Mouse (Mus musculus) CH12.LX (cell line): ENCODE results near the gene Ilf3. TPM values are rescaled to one million over a fixed set of nuclear protein-coding genes. Genes with fewer than 3 reads are reported as not detected.
A peak's percentile ranks its signal among the peaks of the same experiment; 100 is the strongest.

Experiments
- DNase-seq: peaks from one replicate; pipeline ENCODE4 v3.0.0-alpha.2; 2013; ENCODE audit errors: extremely low read depth
- H3K27ac ChIP-seq: 2 replicates; pipeline ENCODE4 v1.5.1; 2012; ENCODE audit warnings: low read depth, mild to moderate bottlenecking, control low read depth, moderate library complexity; ENCODE audit not compliant: insufficient read depth
- H3K27me3 ChIP-seq: replicated peaks from 2 replicates; pipeline ENCODE3; 2012; ENCODE audit warnings: inconsistent platforms
- H3K36me3 ChIP-seq, 2 experiments: replicated peaks in 1 of 2; 2 replicates each; pipeline versions ENCODE3 to v1.6.1; 2012; ENCODE audit warnings: inconsistent platforms in 1 of 2, low read length in 1 of 2, mild to moderate bottlenecking in 1 of 2, mixed read lengths in 1 of 2, moderate library complexity in 1 of 2; ENCODE audit not compliant: control insufficient read depth in 1 of 2, insufficient read depth in 1 of 2
- H3K4me1 ChIP-seq, 2 experiments: 2 replicates each; pipeline ENCODE4 v1.6.1; 2012; ENCODE audit warnings: inconsistent platforms in 1 of 2, moderate library complexity in 1 of 2; ENCODE audit not compliant: insufficient read depth in 2 of 2, control insufficient read depth in 1 of 2
- H3K4me2 ChIP-seq: 2 replicates; pipeline ENCODE4 v1.6.1; 2012; ENCODE audit warnings: low read depth, mild to moderate bottlenecking, control low read depth; ENCODE audit not compliant: poor library complexity, insufficient read depth, severe bottlenecking
- H3K4me3 ChIP-seq, 3 experiments: fragments of 150-350 bp in 1 of 3; sonication (generic) in 1 of 3; replicated peaks in 1 of 3; 2 replicates each; pipeline versions ENCODE3 to v1.5.1; 2011 to 2012; ENCODE audit warnings: low read depth in 2 of 3, low read length in 2 of 3, mild to moderate bottlenecking in 2 of 3, moderate library complexity in 2 of 3, control low read depth in 1 of 3, improper control_type of control experiment in 1 of 3, inconsistent platforms in 1 of 3, mixed read lengths in 1 of 3; ENCODE audit not compliant: poor library complexity in 1 of 3
- H3K79me2 ChIP-seq: replicated peaks from 2 replicates; pipeline ENCODE4 v1.6.1; 2012; ENCODE audit warnings: mild to moderate bottlenecking, moderate library complexity; ENCODE audit not compliant: control insufficient read depth, poor library complexity, insufficient read depth, severe bottlenecking; ENCODE audit errors: extremely low read depth
- H3K9ac ChIP-seq: 2 replicates; pipeline ENCODE4 v1.6.1; 2012; ENCODE audit warnings: low read depth, mild to moderate bottlenecking, control low read depth, moderate library complexity; ENCODE audit not compliant: insufficient read depth
- H3K9me3 ChIP-seq: replicated peaks from 2 replicates; pipeline ENCODE3; 2012; ENCODE audit warnings: low read length, inconsistent platforms, mixed read lengths
- E2F4 ChIP-seq: IDR thresholded peaks from 2 replicates; pipeline ENCODE4 v1.6.1; 2011; ENCODE audit warnings: low read depth, low read length, improper control_type of control experiment; ENCODE audit not compliant: insufficient replicate concordance
- ELF1 ChIP-seq: IDR thresholded peaks from 2 replicates; pipeline ENCODE4 v1.6.1; 2014; ENCODE audit warnings: low read depth, mild to moderate bottlenecking, inconsistent platforms, low read length, improper control_type of control experiment
- GABPA ChIP-seq: IDR thresholded peaks from 2 replicates; pipeline ENCODE4 v1.6.1; 2012; ENCODE audit warnings: low read depth, low read length, improper control_type of control experiment, inconsistent platforms; ENCODE audit not compliant: insufficient replicate concordance
- HCFC1 ChIP-seq: IDR thresholded peaks from 2 replicates; pipeline ENCODE4 v1.6.1; 2012; ENCODE audit warnings: low read depth, mild to moderate bottlenecking, inconsistent platforms, low read length, improper control_type of control experiment
- JUN ChIP-seq: IDR thresholded peaks from 2 replicates; pipeline ENCODE4 v1.6.1; 2011; ENCODE audit warnings: low read depth, mild to moderate bottlenecking, low read length, improper control_type of control experiment, moderate library complexity; ENCODE audit not compliant: insufficient read depth
- MXI1 ChIP-seq: IDR thresholded peaks from 2 replicates; pipeline ENCODE4 v1.6.1; 2011; ENCODE audit warnings: mild to moderate bottlenecking, low read depth, low read length, improper control_type of control experiment
- MYC ChIP-seq: IDR thresholded peaks from 2 replicates; pipeline ENCODE4 v1.6.1; 2011; ENCODE audit warnings: low read depth, mild to moderate bottlenecking, improper control_type of control experiment, low read length
- POLR2A ChIP-seq: IDR thresholded peaks from 2 replicates; pipeline ENCODE4 v1.6.1; 2011; ENCODE audit warnings: low read depth, mild to moderate bottlenecking, improper control_type of control experiment, low read length
- SIN3A ChIP-seq: IDR thresholded peaks from 2 replicates; pipeline ENCODE4 v1.6.1; 2012; ENCODE audit warnings: low read length, improper control_type of control experiment, inconsistent platforms
- SMC3 ChIP-seq: IDR thresholded peaks from 2 replicates; pipeline ENCODE4 v1.6.1; 2011; ENCODE audit warnings: low read depth, low read length, improper control_type of control experiment
- ZNF384 ChIP-seq: IDR thresholded peaks from 2 replicates; pipeline ENCODE4 v1.6.1; 2012; ENCODE audit warnings: low read depth, low read length, improper control_type of control experiment, inconsistent platforms
- dilution Hi-C: fragments of 300-500 bp; cut with MboI; formaldehyde crosslinking; loops from 2 replicates; pipeline ENCODE4 v1.14.3; 2020; ENCODE audit warnings: low sequenced_read_pairs; ENCODE audit not compliant: extremely low pct_unique_long_range_greater_than_20kb, extremely low pct_ligation_motif_present
- in situ Hi-C: fragments of 300-500 bp; cut with MboI; formaldehyde crosslinking; loops from 3 replicates; pipeline ENCODE4 v1.14.3; 2019; ENCODE audit warnings: low sequenced_read_pairs, low pct_ligation_motif_present, low pct_unique_long_range_greater_than_20kb, mixed read lengths
- polyA plus RNA-seq: library from polyadenylated mRNA; unstranded; fragments of >175 nt; gene quantifications from 2 replicates; pipeline ENCODE4 v1.2.1, GENCODE M21; 2012; ENCODE audit warnings: low read depth; ENCODE audit not compliant: insufficient read length
- total RNA-seq, 2 experiments: library from RNA; depleted of rRNA; stranded (reverse); fragments of 300-350 nt in 1 of 2; fragments of >200 nt in 1 of 2; gene quantifications; 2 replicates each; pipeline ENCODE4 v1.2.3; 2012 to 2014

Gene Ilf3
- total and polyA plus RNA-seq, 3 experiments = 72.8 to 128 (median 77.3) TPM

DNA sequence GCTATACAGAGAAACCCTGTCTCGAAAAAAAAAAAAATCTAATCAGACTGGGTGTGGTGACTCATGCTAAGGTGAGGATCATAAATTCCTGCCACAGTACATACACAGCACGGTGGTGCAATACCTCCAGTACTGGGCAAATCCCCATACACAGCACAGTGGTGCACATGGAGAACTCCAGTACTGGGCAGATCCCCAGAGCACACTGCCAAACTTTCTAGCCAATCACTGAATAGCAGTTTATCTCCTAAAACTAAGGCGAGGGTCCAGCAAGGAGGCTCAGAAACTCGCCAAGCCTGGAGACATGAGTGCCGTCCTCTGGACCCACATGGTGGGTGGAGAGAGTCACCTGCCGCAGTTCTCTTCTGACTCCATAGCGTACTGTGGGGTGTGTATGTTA lies 16.5 kb upstream of the Ilf3 start:
- Histone ChIP-seq H3K4me1 (peaks cover 6 to 36% of the 10 kb centered on the region in 2 experiments; a peak in 3 of 4 replicates), H3K4me3 (no peak overlapping the region), H3K9ac (no peak overlapping the region), H3K4me2 (no peak overlapping the region), H3K79me2 (no peaks in the 10 kb centered on the region), H3K27ac (no peak overlapping the region), H3K36me3 (peaks cover 45 to 83% of the 10 kb centered on the region in 2 experiments), H3K27me3 (no peaks in the 10 kb centered on the region), H3K9me3 (peaks cover 3% of the 10 kb centered on the region)
- DNase-seq = no peak
- TF ChIP-seq GABPA (no peak), MXI1 (no peak), JUN (no peak), HCFC1 (no peak), SMC3 (no peak), SIN3A (no peak), MYC (no peak), ELF1 (no peak), POLR2A (no peak), E2F4 (no peak)
- dilution Hi-C loops = no loop called here
- in situ Hi-C loops = loop anchor here (5.0 kb wide), 1 partner anchor 39 kb away; the partner anchor contains the start of gene Ap1m2

DNA sequence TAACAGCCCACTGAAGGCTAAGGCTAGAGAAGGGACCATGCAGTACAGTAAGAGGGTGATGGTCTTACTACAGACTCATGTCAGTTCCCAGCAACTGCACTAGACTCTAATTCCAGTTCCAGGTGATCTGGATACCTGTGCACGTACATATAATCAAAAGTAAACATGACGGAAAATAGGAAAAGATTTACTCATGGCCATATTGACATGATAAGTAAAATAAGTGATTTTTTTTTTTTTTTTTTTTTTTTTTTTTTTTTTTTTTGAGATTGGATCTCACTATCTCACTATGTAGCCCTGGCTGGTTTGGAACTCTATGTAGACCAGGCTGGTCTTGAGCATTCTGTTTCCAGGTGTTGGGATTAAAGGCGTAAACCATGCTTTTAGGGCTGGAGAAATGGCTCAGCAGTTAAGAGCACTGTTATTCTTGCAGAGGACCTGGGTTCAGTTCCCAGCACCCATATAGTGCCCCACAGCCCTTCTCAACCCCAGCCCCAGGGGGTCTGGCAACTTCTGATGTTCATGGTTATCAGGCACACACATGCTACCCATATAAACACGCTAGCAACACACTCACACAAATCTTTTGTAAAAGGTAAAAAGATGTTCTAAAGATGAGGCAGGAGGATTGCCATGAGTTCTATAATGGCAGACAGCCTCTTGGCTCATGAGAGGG lies 15.8 kb upstream of the Ilf3 start:
- peaks cover 3% of the 10 kb centered on the region for H3K9me3 ChIP-seq
- no peaks in the 10 kb centered on the region for H3K79me2 ChIP-seq
- dilution Hi-C loops = no loop called here
- no peak for DNase-seq
- no peak for TF ChIP-seq MYC
- peak; percentile 32; the same call in 1 of the 2 replicates for TF ChIP-seq ZNF384
- no peak overlapping the region for H3K27ac ChIP-seq
- peaks cover 40 to 78% of the 10 kb centered on the region in 2 experiments for H3K36me3 ChIP-seq
- H3K4me3 ChIP-seq = no peak overlapping the region
- peaks cover 6 to 36% of the 10 kb centered on the region in 2 experiments; a peak in 3 of 4 replicates for H3K4me1 ChIP-seq
- no peaks in the 10 kb centered on the region for H3K27me3 ChIP-seq
- H3K9ac ChIP-seq = no peak overlapping the region
- H3K4me2 ChIP-seq = no peak overlapping the region
- in situ Hi-C loops = loop anchor here (5.0 kb wide), 1 partner anchor 40 kb away; the partner anchor contains the start of gene Ap1m2
